Mouse (Mus musculus) layer of hippocampus, postnatal 14 days (tissue): Measurements from ENCODE around the gene Il4ra. TPM values are rescaled to one million over a fixed set of nuclear protein-coding genes. Genes with fewer than 3 reads are reported as not detected.

Experiments used
- DNase-seq, 2 experiments: peaks; one replicate each; pipeline ENCODE4 v3.0.0; 2021 to 2022; ENCODE audit warnings: low spot score in 2 of 2, mixed read lengths in 1 of 2
- total RNA-seq, 2 experiments: library from RNA; stranded (reverse); gene quantifications; 2 replicates each; pipeline ENCODE4 v1.2.3; 2021

Gene Il4ra
- total RNA-seq, 2 experiments from 2014 or later = 4.6 to 5.1 TPM

GRCm38 (mm10) chr7:125597516-125598347 lies 45.8 kb downstream of the Il4ra start:
- no peak for DNase-seq

GRCm38 (mm10) chr7:125599373-125599973 lies 47.6 kb downstream of the Il4ra start:
- no peak for DNase-seq

- no peak for DNase-seq
These were observed 48.2 kb downstream of the Il4ra start for GRCm38 (mm10) chr7:125600136-125600535.

GRCm38 (mm10) chr7:125600612-125601279 lies 48.8 kb downstream of the Il4ra start:
- DNase-seq = no peak

- no peak for DNase-seq
These were observed 49.4 kb downstream of the Il4ra start for GRCm38 (mm10) chr7:125601280-125601670.

- no peak for DNase-seq
These were observed 50.0 kb downstream of the Il4ra start for GRCm38 (mm10) chr7:125601821-125602448.

- DNase-seq = no peak
These were observed 51.3 kb downstream of the Il4ra start, which contains the start of gene Il21r for GRCm38 (mm10) chr7:125603185-125603631. TSS of gene Il21r (plus strand) at chr7:125603429.

- DNase-seq = no peak
These were observed 52.7 kb downstream of the Il4ra start for GRCm38 (mm10) chr7:125604362-125605319.

- no peak for DNase-seq
These were observed 53.8 kb downstream of the Il4ra start for GRCm38 (mm10) chr7:125605725-125606139.

GRCm38 (mm10) chr7:125606265-125607164 lies 54.6 kb downstream of the Il4ra start:
- DNase-seq = no peak

- DNase-seq = no peak
These were observed 55.7 kb downstream of the Il4ra start for GRCm38 (mm10) chr7:125607384-125608182.

GRCm38 (mm10) chr7:125608183-125608688 lies 56.3 kb downstream of the Il4ra start:
- no peak for DNase-seq

GRCm38 (mm10) chr7:125613579-125613978 lies 61.7 kb downstream of the Il4ra start:
- no peak for DNase-seq

- DNase-seq = no peak
These were observed 63.5 kb downstream of the Il4ra start for GRCm38 (mm10) chr7:125615453-125615852.

GRCm38 (mm10) chr7:125618016-125618415 lies 66.1 kb downstream of the Il4ra start:
- no peak for DNase-seq

GRCm38 (mm10) chr7:125620077-125620476 lies 68.2 kb downstream of the Il4ra start:
- DNase-seq = no peak

- DNase-seq = no peak
These were observed 71.1 kb downstream of the Il4ra start for GRCm38 (mm10) chr7:125622741-125623685.
